Mouse (Mus musculus): ENCODE measurements around the gene Krtap26-1. TPM values are rescaled to one million over a fixed set of nuclear protein-coding genes. Genes with fewer than 3 reads are reported as not detected.

Gene Krtap26-1
- polyA plus RNA-seq, 1 experiment, result not detected

DNA sequence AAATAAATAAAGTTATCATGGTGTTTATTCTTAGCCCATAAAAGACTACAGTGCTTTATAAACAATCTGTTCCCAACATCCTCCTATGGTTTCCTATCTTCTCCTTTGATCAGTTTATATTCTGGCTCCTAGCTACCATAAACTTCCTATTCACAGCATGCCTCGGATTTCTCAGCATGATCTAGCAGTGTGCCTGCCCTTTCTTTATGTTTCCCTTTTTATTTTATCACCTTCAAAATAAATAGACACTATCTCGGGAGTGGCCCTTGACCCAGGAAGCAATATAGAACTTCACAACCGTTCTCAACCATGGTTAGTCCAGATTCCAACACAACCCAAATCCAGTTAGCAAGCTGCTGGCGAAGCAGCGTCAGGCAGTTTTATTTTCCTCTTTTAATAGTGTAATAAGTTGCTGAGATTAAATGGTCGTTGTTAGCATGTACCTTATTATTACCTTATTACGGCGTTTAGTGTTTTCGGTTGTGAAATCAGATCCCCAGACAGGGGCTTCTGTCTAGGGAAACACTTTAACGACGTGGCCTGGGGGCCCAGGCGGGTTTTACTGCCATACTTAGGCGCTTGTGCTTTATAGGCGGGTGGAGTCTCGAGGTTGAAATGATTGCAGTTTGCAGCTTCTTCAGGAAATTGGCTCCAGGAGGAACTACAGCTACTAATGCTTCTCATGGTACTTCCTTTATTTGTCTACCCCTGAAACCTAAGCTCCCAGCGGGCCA is 47.9 kb downstream of the Krtap26-1 start:
- no peak for TF ChIP-seq POLR2A (IDR thresholded peaks at IDR 0.05; ENCODE audit: insufficient read depth, low read length)
- TF ChIP-seq EP300 (IDR thresholded peaks at IDR 0.05; ENCODE audit: insufficient read depth, low read depth, low read length), result no peak
- TF ChIP-seq CTCF (IDR thresholded peaks at IDR 0.05; ENCODE audit: low read depth, low read length), result no peak
- Histone ChIP-seq H3K4me1 (ENCODE audit: control insufficient read depth, insufficient read depth, low read length) (no peaks in the 10 kb centered on the region), H3K9ac (ENCODE audit: low read depth, poor library complexity, severe bottlenecking) (no peak overlapping the region), H3K9me3 (replicated peaks; ENCODE audit: control insufficient read depth, insufficient read depth, low read length, poor library complexity, severe bottlenecking) (no peaks in the 10 kb centered on the region), H3K27me3 (ENCODE audit: control insufficient read depth, insufficient read depth, low read length, poor library complexity, severe bottlenecking) (no peaks in the 10 kb centered on the region; the same call in 1 of the 2 replicates), H3K36me3 (ENCODE audit: control insufficient read depth, insufficient read depth, low read length, poor library complexity, severe bottlenecking) (no peaks in the 10 kb centered on the region), H3K4me3 (ENCODE audit: low read depth, low read length) (no peak overlapping the region), H3K27ac (ENCODE audit: insufficient read depth, low read length) (no peak overlapping the region)

Other genes with a start within 250 kb of the Krtap26-1 start
- not detected in 2 replicates for gene Cldn17, start 140.8 kb downstream of the Krtap26-1 start, polyA plus RNA-seq (2011; ENCODE audit: insufficient read depth, insufficient read length, low read depth, missing spikeins)
- gene Cldn8, start 84.6 kb downstream of the Krtap26-1 start, polyA plus RNA-seq (2011; ENCODE audit: insufficient read depth, insufficient read length, low read depth, missing spikeins), result not detected in 2 replicates
- gene Krtap24-1, start 35.5 kb downstream of the Krtap26-1 start, polyA plus RNA-seq (2011; ENCODE audit: insufficient read depth, insufficient read length, low read depth, missing spikeins), result not detected in 2 replicates
- gene 2310079G19Rik, start 20.1 kb downstream of the Krtap26-1 start, polyA plus RNA-seq (2011; ENCODE audit: insufficient read depth, insufficient read length, low read depth, missing spikeins), result not detected in 2 replicates
- not detected in 2 replicates for gene Krtap27-1, start 23.9 kb upstream of the Krtap26-1 start, polyA plus RNA-seq (2011; ENCODE audit: insufficient read depth, insufficient read length, low read depth, missing spikeins)
- gene 2310061N02Rik, start 60.2 kb upstream of the Krtap26-1 start, polyA plus RNA-seq (2011; ENCODE audit: insufficient read depth, insufficient read length, low read depth, missing spikeins), result not detected in 2 replicates
- not detected in 2 replicates for gene Krtap13-1, start 81.1 kb upstream of the Krtap26-1 start, polyA plus RNA-seq (2011; ENCODE audit: insufficient read depth, insufficient read length, low read depth, missing spikeins)
- not detected in 2 replicates for gene Krtap13, start 103.8 kb upstream of the Krtap26-1 start, polyA plus RNA-seq (2011; ENCODE audit: insufficient read depth, insufficient read length, low read depth, missing spikeins)
- gene 2310034C09Rik, start 111.1 kb upstream of the Krtap26-1 start, polyA plus RNA-seq (2011; ENCODE audit: insufficient read depth, insufficient read length, low read depth, missing spikeins), result not detected in 2 replicates
- not detected in 2 replicates for gene 2310057N15Rik, start 126.4 kb upstream of the Krtap26-1 start, polyA plus RNA-seq (2011; ENCODE audit: insufficient read depth, insufficient read length, low read depth, missing spikeins)
- gene Gm5965, start 130.1 kb upstream of the Krtap26-1 start, polyA plus RNA-seq (2011; ENCODE audit: insufficient read depth, insufficient read length, low read depth, missing spikeins), result not detected in 2 replicates
- not detected in 2 replicates for gene Gm20741, start 164.4 kb upstream of the Krtap26-1 start, polyA plus RNA-seq (2011; ENCODE audit: insufficient read depth, insufficient read length, low read depth, missing spikeins)
- gene Krtap15, start 172.4 kb upstream of the Krtap26-1 start, polyA plus RNA-seq (2011; ENCODE audit: insufficient read depth, insufficient read length, low read depth, missing spikeins), result not detected in 2 replicates
- not detected in 2 replicates for gene Krtap14, start 178.3 kb upstream of the Krtap26-1 start, polyA plus RNA-seq (2011; ENCODE audit: insufficient read depth, insufficient read length, low read depth, missing spikeins)
- gene Krtap19-1, start 221.6 kb upstream of the Krtap26-1 start, polyA plus RNA-seq (2011; ENCODE audit: insufficient read depth, insufficient read length, low read depth, missing spikeins), result not detected in 2 replicates
- not detected in 2 replicates for gene Krtap19-2, start 226.5 kb upstream of the Krtap26-1 start, polyA plus RNA-seq (2011; ENCODE audit: insufficient read depth, insufficient read length, low read depth, missing spikeins)
- gene Krtap19-3, start 230.2 kb upstream of the Krtap26-1 start, polyA plus RNA-seq (2011; ENCODE audit: insufficient read depth, insufficient read length, low read depth, missing spikeins), result not detected in 2 replicates
- not detected in 2 replicates for gene Krtap19-4, start 237.3 kb upstream of the Krtap26-1 start, polyA plus RNA-seq (2011; ENCODE audit: insufficient read depth, insufficient read length, low read depth, missing spikeins)
- not detected in 2 replicates for gene Krtap19-5, start 248.7 kb upstream of the Krtap26-1 start, polyA plus RNA-seq (2011; ENCODE audit: insufficient read depth, insufficient read length, low read depth, missing spikeins)

Measured in ES-Bruce4 (cell line).